Comparison of ENCODE assay signal across 12 mouse cellular contexts in the genomic region with DNA sequence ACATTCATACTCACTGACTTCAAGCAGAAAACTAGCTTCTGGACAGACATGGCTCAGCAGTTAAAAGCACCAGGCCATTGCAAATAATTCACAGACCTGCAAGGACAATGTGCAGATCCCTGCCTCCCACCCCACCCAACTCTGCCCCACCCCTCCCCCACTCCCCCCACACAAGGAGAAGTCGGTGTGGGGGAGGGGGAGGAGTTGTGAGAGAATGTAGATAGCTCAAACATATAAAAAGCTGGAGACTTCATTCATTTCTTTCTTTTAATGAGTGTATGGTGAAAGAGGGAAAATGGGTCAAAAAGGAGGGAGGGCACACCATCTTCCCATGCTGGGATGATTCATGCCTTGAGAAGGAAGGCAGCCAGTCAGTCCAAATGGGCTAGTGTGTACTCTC. TPM values are rescaled to one million over a fixed set of nuclear protein-coding genes. Genes with fewer than 3 reads are reported as not detected.
DNase-seq lines count a peak whose midpoint lies in the region; TF ChIP-seq lines count a peak whose summit lies in the region.
"Had no signal": no experiment of that assay in that cellular context is flagged by ENCODE, and none has a peak within 500 bp of the region (broad histone marks: within the 10 kb centered on the region; RNA-seq: fewer than 3 reads in every experiment).

No protein-coding gene starts in this region.

- H3K36me3 ChIP-seq in heart, embryonic 10.5 days: no peaks in the 10 kb centered on the region
- H3K36me3 ChIP-seq: limb, embryonic 13.5 days; neural tube, embryonic 12.5 days had no signal

- no peak for TF ChIP-seq POLR2A in cerebellum, adult 2 months (IDR thresholded peaks at IDR 0.05; ENCODE audit: borderline replicate concordance, insufficient read depth, low read length)

- H3K9me3 ChIP-seq in heart, embryonic 10.5 days: no peaks in the 10 kb centered on the region
- H3K9me3 ChIP-seq: limb, embryonic 13.5 days; neural tube, embryonic 12.5 days had no signal

- H3K27ac ChIP-seq in heart, embryonic 10.5 days: no peak overlapping the region
- no peak overlapping the region for H3K27ac ChIP-seq in cerebellum, adult 2 months (ENCODE audit: insufficient read depth, low read length)
- H3K27ac ChIP-seq: limb, embryonic 13.5 days; macrophage; neural tube, embryonic 12.5 days had no signal

- 64% methylated on average over 1 of the region's 1 CpGs for WGBS in heart, embryonic 10.5 days
- 57% methylated on average over 1 of the region's 1 CpGs for WGBS in cerebellum, adult 2 months

- no peaks in the 10 kb centered on the region for H3K27me3 ChIP-seq in heart, embryonic 10.5 days (ENCODE audit: insufficient read depth, poor library complexity, severe bottlenecking)
- no peaks in the 10 kb centered on the region for H3K27me3 ChIP-seq in cerebellum, adult 2 months (ENCODE audit: control insufficient read depth, insufficient read depth, low read length)
- H3K27me3 ChIP-seq: limb, embryonic 13.5 days; neural tube, embryonic 12.5 days had no signal

- peak; percentile 6 for DNase-seq in kidney, adult 11 months
- no peak for DNase-seq in kidney, adult 18-20 months
- DNase-seq in ES-CJ7 (ENCODE audit: low read depth, low spot score): peak; percentile 92
- peak; percentile 65 for DNase-seq in adipocyte (ENCODE audit: low spot score)
- peak; percentile 21 to 37 for DNase-seq in kidney, postnatal 25 days
- no peak for DNase-seq in heart, embryonic 10.5 days (ENCODE audit: low spot score)
- no peak for DNase-seq in cerebellum, adult 11 months
- DNase-seq in cerebellum, adult 2 months: no peak
- DNase-seq: spleen, adult 18-20 months had no signal

- TF ChIP-seq CTCF in cerebellum, adult 2 months (IDR thresholded peaks at IDR 0.05; ENCODE audit: borderline replicate concordance, insufficient read depth, low read depth, low read length): no peak

- no peak overlapping the region for H3K4me3 ChIP-seq in heart, embryonic 10.5 days
- H3K4me3 ChIP-seq in cerebellum, adult 2 months (replicated peaks; ENCODE audit: insufficient read depth, low read depth, low read length): no peak overlapping the region
- H3K4me3 ChIP-seq: limb, embryonic 13.5 days; neural tube, embryonic 12.5 days had no signal

- H3K4me1 ChIP-seq in heart, embryonic 10.5 days: no peaks in the 10 kb centered on the region
- 0 out of 2 replicates have a peak, but pooled peaks cover 4% of the 10 kb centered on the region for H3K4me1 ChIP-seq in cerebellum, adult 2 months (ENCODE audit: control insufficient read depth, insufficient read depth, low read length)

RNA-seq across cellular contexts. Expression of a gene that starts 34.5 kb away (rescaled TPM):
- polyA plus RNA-seq in heart, embryonic 10.5 days (2016; fragmentation: Nextera tagmentation; extraction: Ambion mirVana): 0.77 and 0.89 TPM in 2 replicates
- polyA plus RNA-seq in cerebellum, adult 2 months (2012; rRNA removed): 1.2 and 1.5 TPM in 2 replicates

Comparison
In these comparisons a context has a peak if more than half of its experiments do, and no peak if none do; other contexts are left out.
1. DNase-seq: peak in kidney, adult 11 months (single experiment), ES-CJ7 (single experiment), adipocyte (single experiment) and kidney, postnatal 25 days (2 of 2); none in kidney, adult 18-20 months (single experiment), heart, embryonic 10.5 days (single experiment), cerebellum, adult 11 months (single experiment) and cerebellum, adult 2 months (0 of 2).